Mouse (Mus musculus) liver, postnatal 0 days (tissue): ENCODE measurements at regions not wholly inside any gene's neighbourhood (a gene's known extent, or its start where the extent isn't known, plus 50 kb on each side); places are given as distances from the start of the nearest gene placed in this dataset.

Experiments
- CTCF ChIP-seq: sonication (generic); IDR thresholded peaks from 2 replicates; pipeline ENCODE4 v1.5.1; 2016; ENCODE audit warnings: antibody characterized with exemption, low read depth
- EP300 ChIP-seq: IDR thresholded peaks from 2 replicates; pipeline ENCODE4 v1.6.1; 2016; ENCODE audit warnings: antibody characterized with exemption, low read depth, mild to moderate bottlenecking

GRCm38 (mm10) chr7:77861841-77862240 is 876.0 kb downstream of the Ntrk3 start:
- TF ChIP-seq EP300 (no peak), CTCF (no peak)
